Mouse (Mus musculus): ENCODE measurements around the gene Egfem1.

Egfem1 gene

GRCm38 (mm10) chr3:29578055-29578860 is 496.4 kb downstream of the Egfem1 start:
- no peak for DNase-seq (ENCODE audit: low read depth, low spot score)

- no peak for DNase-seq (ENCODE audit: low read depth, low spot score)
These were observed 500.9 kb downstream of the Egfem1 start for GRCm38 (mm10) chr3:29582749-29583148.

DNA sequence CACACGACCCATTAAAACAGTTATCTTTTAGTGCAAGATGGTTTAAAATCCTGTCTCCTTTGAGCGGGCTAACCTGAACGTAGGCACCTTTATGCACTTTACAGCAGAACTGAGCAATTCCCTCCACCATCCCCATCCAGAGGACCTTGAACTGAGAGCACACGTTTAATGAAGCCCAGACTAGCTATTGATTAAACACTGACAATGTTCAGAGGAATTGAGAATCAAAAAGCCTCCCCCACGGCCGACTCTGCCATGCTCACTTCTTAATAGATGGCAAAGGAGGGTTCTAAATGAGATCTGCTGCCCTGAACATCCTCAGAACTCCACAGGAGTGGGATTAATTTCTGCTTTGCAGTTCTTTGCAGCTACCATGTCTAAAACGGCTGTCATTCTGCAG is 520.3 kb downstream of the Egfem1 start:
- no peak for DNase-seq (ENCODE audit: low read depth, low spot score)

DNA sequence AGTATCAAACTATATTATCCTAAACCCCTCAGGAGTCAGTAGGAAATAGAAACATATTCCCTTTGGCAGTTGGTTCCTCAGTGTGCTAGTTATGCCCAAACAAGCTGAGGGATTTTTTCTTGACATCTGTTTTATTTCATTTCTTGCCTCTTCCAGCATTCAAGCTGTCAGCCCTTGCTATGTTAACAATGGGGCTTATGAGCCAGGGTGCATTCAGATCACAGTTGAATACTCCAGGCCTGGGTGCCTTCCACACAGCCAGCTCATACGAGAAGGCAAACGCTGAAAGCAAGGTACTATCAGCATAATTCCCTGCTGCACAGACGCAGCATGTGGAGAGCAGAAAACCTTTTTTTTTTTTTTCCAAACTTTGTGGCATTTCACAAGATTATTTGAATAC is 526.9 kb downstream of the Egfem1 start:
- DNase-seq (ENCODE audit: low read depth, low spot score), result no peak

DNA sequence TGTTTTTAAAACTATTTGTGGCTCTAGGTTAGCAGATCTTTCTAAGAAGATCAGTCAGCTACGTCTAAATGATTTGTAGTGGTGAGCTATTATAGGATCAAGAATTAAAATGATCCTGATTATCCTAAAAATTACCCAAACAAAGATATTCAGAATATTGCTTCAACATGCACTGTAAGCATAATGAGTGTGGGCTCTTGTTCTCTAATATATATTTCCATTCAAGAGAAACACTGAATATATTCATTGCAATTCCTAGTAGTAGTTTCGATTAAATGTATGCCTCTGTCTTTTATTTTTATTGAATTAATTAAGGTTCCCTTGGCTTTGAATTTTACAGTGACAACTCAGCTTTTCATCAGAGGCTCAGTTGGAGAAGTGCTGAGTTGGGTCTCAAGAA is 527.4 kb downstream of the Egfem1 start:
- DNase-seq (ENCODE audit: low read depth, low spot score), result no peak

DNA sequence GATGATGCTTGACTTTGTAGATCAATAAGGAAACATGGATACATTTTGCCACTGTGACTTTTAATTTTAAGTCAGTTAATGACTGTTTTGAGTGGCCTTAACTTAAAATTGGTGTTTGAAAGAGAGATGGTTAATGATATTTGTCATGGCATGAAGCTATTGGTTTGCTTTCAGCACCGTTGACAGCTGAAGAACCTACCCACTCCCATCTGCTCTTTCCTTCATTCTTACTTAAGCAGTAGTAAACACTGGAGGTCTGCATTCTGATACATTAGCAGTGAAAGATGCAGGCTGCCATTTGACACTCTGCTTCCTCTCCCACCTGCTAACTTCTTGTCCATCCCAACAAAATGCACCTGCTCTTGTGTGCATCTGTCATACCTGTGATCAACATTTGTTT is 537.8 kb downstream of the Egfem1 start:
- no peak for DNase-seq (ENCODE audit: low read depth, low spot score)

- no peak for DNase-seq (ENCODE audit: low read depth, low spot score)
These were observed 558.0 kb downstream of the Egfem1 start for GRCm38 (mm10) chr3:29639819-29640218.

DNA sequence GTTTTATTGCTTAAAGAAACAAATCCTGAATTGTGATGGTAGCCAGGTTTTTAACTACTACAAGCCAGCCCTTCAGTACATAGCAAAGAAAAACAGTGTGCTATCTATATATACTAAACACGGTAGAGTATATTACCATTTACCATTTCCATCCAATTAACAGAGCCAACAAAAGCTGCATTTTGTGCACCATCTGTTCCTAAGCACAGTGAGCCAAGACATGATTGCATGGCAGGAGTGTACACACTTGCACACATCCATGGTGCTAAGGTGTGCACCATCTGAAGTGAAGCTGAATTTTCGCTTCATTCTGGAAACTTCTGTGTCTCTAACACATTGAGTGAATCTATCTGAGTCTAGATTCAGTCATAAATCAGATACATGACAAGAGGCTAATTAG is 585.0 kb downstream of the Egfem1 start:
- no peak for DNase-seq (ENCODE audit: low read depth, low spot score)

DNA sequence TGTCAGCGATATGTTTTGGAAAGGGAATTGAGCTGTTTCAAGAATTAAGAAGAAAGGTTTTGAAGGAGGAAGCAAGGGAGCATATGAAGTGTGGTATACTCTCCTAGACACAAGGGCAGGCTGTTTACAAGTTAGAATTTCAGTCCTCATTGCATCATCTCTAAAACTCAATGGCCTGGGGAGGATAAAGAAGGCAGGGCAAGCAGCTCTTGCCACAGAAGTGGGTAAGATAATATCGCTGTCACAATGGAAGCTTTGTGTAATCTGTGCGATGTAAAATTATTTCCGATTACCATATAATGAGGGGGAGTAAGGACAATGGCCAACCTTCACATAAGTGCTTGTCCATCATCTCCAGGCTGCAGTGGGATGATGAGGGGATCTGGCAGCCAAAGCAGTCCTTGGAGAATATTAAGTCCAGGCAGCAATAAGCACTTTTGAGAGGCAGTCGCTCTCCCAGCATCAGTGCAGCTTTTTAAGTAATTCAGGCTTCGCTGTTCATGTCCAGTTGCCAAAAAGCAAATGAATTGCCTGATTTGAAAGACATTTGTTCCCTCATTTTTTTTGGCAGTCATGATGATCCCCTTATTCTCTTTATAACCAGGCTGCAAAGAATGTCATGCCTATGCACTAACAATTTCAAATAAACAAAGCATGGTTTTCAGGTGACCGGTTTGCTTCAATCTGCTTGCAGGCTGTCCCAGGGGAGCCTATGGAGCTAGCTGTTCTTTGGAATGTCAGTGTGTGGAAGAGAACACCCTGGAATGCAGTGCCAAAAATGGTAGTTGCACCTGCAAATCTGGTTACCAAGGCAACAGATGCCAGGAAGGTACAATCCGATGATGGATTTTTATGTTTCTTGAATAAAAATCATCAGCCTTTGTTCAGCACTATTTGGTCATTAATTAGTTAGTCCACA is 607.8 kb downstream of the Egfem1 start:
- no peak for DNase-seq (ENCODE audit: low read depth, low spot score)

DNA sequence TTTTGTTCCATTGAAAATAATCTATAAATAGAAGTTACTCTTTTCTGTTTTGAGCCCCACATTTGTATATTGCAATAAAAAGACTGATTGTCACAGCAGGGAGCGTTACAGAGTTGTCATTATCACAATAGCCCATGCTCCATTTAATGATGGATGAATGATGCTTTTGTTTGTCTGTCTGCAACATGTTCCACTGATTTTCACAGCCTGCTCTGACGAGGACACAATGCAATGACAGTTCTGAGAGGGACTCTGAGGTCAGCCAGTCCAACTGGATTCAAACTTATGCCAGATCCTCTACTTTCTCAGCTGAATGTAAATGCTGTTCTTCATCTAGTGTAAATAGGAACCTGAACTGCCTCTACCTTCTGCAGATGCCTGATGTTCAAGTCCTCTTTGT is 619.3 kb downstream of the Egfem1 start:
- DNase-seq (ENCODE audit: low read depth, low spot score), result no peak

GRCm38 (mm10) chr3:29706816-29707215 is 625.0 kb downstream of the Egfem1 start:
- no peak for DNase-seq (ENCODE audit: low read depth, low spot score)

DNA sequence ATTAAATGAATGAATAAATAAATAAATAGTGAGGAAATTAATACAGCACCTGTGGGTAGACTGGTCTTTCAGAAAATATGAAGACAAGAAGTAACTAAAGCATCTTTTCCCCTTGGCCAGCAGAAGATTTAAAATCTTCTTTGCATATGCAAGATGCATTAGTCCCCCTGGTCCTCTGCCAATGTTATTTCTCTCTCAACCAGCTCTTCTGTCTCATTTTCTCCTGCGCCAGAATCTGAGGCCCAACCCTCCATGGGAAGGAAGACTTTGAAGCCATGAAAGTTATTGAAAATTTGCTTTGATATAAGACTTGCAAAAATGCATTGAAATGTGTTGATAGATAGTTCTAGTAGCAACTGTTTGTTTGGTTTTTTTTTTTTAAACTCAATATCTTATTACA is 625.6 kb downstream of the Egfem1 start:
- no peak for DNase-seq (ENCODE audit: low read depth, low spot score)

DNA sequence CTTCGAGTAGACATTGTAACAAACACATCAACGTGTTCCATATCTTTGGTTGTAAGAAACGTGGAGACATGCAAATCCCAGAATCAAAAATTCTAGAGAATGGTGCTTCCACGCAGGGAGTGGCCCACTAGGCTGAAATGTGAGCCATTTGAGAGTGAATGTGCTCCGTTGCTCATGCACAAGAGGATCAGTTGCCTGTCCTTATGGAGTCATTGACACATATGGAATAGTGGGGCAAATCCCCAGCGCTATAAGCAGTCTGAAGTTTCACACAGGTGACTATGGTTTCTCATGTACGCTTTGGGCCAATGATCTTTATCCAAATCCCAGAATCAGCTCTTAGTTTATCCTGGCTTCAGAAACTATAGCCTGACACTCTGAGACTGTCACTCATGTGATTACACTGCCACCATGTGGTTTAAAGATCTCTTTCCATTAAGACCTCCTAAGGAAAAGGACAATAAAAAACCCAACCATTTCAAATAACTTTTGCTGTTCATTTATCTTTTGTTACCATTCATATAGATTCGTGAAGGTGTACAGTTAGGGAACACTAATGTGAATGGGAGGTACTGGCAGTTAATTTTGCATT is 644.6 kb downstream of the Egfem1 start:
- no peak for DNase-seq (ENCODE audit: low read depth, low spot score)

DNA sequence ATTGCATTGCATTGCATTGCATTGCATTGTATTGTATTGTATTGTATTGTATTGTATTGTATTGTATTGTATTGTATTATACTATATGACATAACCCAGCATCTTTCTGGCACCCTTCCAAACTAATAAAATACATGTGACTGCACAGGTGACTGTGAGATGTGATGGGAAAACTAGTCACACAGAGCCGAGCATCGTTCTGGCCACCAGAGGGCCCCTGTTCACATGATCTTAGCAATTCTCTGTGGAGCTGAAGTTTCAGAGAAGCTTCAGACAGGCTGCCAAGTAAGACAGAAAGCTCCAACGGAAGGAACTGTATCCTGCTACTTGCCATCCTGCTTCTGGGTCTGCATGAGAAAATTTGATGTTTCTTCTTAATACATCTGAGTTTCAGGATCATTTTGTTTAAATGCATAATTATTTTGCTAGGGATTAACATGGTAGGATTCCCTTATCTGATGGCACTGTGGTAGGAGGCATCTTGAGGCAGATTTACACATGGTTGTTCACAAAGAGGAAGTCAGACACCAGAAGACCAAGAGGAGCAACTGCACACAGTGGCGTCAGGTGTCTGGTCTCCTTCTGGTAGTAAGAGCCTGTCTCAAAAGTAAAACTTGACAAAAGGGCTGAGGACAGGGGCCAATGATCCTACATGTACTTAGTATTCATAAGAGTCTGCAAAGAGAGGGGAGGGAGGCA is 648.4 kb downstream of the Egfem1 start:
- no peak for DNase-seq (ENCODE audit: low read depth, low spot score)

- no peak for DNase-seq (ENCODE audit: low read depth, low spot score)
These were observed 649.7 kb downstream of the Egfem1 start for GRCm38 (mm10) chr3:29731509-29731908.

DNA sequence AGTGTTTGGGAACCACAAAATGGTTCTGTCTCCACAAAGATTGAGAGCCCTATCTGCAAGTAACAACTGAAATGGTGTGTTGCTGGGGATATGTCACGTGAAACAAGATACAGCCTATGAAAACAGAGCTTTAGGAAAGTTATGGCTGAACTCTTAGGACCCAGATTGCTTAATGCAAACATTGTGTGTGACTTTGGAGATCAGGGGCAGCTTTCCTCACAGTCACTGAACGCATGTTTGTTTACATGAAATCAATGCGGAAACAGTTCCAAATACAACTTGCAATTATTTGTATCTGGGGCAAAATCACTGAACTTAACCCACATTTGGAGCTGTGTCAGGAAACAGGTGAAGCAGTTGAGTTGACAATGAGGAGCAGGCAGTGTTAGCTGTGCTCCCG is 650.8 kb downstream of the Egfem1 start:
- no peak for DNase-seq (ENCODE audit: low read depth, low spot score)

GRCm38 (mm10) chr3:29734251-29734650 is 652.4 kb downstream of the Egfem1 start:
- no peak for DNase-seq (ENCODE audit: low read depth, low spot score)

DNA sequence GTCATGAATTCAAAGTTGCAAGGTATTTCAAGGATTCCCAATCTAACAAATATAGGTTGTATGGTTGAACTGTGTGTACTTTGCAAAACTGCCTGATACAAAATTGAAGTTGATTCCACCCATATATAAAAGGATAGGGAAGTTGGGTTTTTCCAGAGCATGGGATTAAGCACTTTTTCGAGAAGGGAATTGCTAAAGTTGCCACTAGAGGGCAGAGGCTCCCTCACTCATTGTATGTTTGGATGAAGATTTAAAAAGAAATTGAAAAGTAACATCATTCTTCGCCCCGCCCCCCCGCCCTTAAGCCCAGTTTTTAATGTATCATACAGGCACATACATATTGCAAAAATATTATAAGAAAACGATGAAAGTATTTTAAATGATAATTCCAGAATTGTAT is 657.5 kb downstream of the Egfem1 start:
- DNase-seq (ENCODE audit: low read depth, low spot score), result no peak
